Mouse (Mus musculus) MEL (cell line): ENCODE data around the gene Raly. TPM values are rescaled to one million over a fixed set of nuclear protein-coding genes. Genes with fewer than 3 reads are reported as not detected.

Experiments used
- DNase-seq: peaks from one replicate; pipeline ENCODE4 v3.0.0; 2011; ENCODE audit warnings: low read depth, low spot score
- H3K27ac ChIP-seq: 2 replicates; pipeline ENCODE4 v1.5.1; 2012; ENCODE audit warnings: low read depth, mild to moderate bottlenecking, control low read depth, low read length, moderate library complexity; ENCODE audit not compliant: control insufficient read depth
- H3K27me3 ChIP-seq, 2 experiments: fragments of 150-350 bp in 1 of 2; sonication (generic) in 1 of 2; 2 replicates each; pipeline ENCODE4 v1.6.1; 2012; ENCODE audit warnings: low read length in 2 of 2, mild to moderate bottlenecking in 2 of 2, improper control_type of control experiment in 1 of 2, moderate library complexity in 1 of 2; ENCODE audit not compliant: insufficient read depth in 2 of 2, control insufficient read depth in 1 of 2
- H3K36me3 ChIP-seq, 2 experiments: 2 replicates each; pipeline ENCODE4 v1.6.1; 2012 to 2014; ENCODE audit warnings: low read length in 2 of 2, improper control_type of control experiment in 1 of 2, inconsistent platforms in 1 of 2, mild to moderate bottlenecking in 1 of 2; ENCODE audit not compliant: insufficient read depth in 2 of 2, control insufficient read depth in 1 of 2
- H3K4me1 ChIP-seq, 2 experiments: fragments of 150-350 bp in 1 of 2; sonication (generic) in 1 of 2; 2 replicates each; pipeline ENCODE4 v1.6.1; 2012; ENCODE audit warnings: low read length in 2 of 2, improper control_type of control experiment in 1 of 2, mild to moderate bottlenecking in 1 of 2; ENCODE audit not compliant: insufficient read depth in 2 of 2, control insufficient read depth in 1 of 2
- H3K4me3 ChIP-seq, 2 experiments: fragments of 150-350 bp in 1 of 2; sonication (generic) in 1 of 2; 2 replicates each; pipeline ENCODE4 v1.5.1; 2012; ENCODE audit warnings: low read depth in 2 of 2, low read length in 2 of 2, mild to moderate bottlenecking in 2 of 2, moderate library complexity in 2 of 2, control low read depth in 1 of 2, improper control_type of control experiment in 1 of 2; ENCODE audit not compliant: control insufficient read depth in 1 of 2, insufficient read depth in 1 of 2
- H3K79me2 ChIP-seq: 2 replicates; pipeline ENCODE4 v1.6.1; 2012; ENCODE audit warnings: mild to moderate bottlenecking, low read length, moderate library complexity; ENCODE audit not compliant: control insufficient read depth, poor library complexity, insufficient read depth
- H3K9ac ChIP-seq: 2 replicates; pipeline ENCODE4 v1.6.1; 2012; ENCODE audit warnings: low read depth, mild to moderate bottlenecking, control low read depth, low read length, moderate library complexity; ENCODE audit not compliant: control insufficient read depth, poor library complexity, severe bottlenecking
- H3K9me3 ChIP-seq: fragments of 150-350 bp; sonication (generic); replicated peaks from 2 replicates; pipeline ENCODE4 v1.6.1; 2012; ENCODE audit warnings: mild to moderate bottlenecking, low read length, improper control_type of control experiment, moderate library complexity; ENCODE audit not compliant: insufficient read depth
- CHD1 ChIP-seq: IDR thresholded peaks from 2 replicates; pipeline ENCODE4 v1.6.1; 2012; ENCODE audit warnings: low read depth, mild to moderate bottlenecking, inconsistent platforms, low read length, improper control_type of control experiment
- CHD2 ChIP-seq: IDR thresholded peaks from 2 replicates; pipeline ENCODE4 v1.6.1; 2011; ENCODE audit warnings: low read length, improper control_type of control experiment
- GABPA ChIP-seq: IDR thresholded peaks from 2 replicates; pipeline ENCODE4 v1.6.1; 2012; ENCODE audit warnings: low read depth, mild to moderate bottlenecking, inconsistent platforms, low read length, improper control_type of control experiment, moderate library complexity
- MAFK ChIP-seq: IDR thresholded peaks from 2 replicates; pipeline ENCODE4 v1.6.1; 2011; ENCODE audit warnings: low read depth, mild to moderate bottlenecking, low read length, improper control_type of control experiment, borderline replicate concordance
- MAX ChIP-seq: IDR thresholded peaks from 2 replicates; pipeline ENCODE4 v1.6.1; 2011; ENCODE audit warnings: low read length, improper control_type of control experiment
- MEF2A ChIP-seq: IDR thresholded peaks from 2 replicates; pipeline ENCODE4 v1.6.1; 2014; ENCODE audit warnings: low read depth, mild to moderate bottlenecking, inconsistent platforms, low read length, improper control_type of control experiment; ENCODE audit not compliant: poor library complexity, insufficient replicate concordance, severe bottlenecking; ENCODE audit errors: extremely low read depth
- MXI1 ChIP-seq: IDR thresholded peaks from 2 replicates; pipeline ENCODE4 v1.6.1; 2011; ENCODE audit warnings: mild to moderate bottlenecking, low read depth, low read length, improper control_type of control experiment
- NELFE ChIP-seq: IDR thresholded peaks from 2 replicates; pipeline ENCODE4 v1.6.1; 2011; ENCODE audit warnings: low read depth, low read length, improper control_type of control experiment
- POLR2A ChIP-seq, 2 experiments: IDR thresholded peaks; 2 replicates each; pipeline ENCODE4 v1.6.1; 2011 to 2012; ENCODE audit warnings: low read length in 2 of 2, mild to moderate bottlenecking in 2 of 2, control low read depth in 1 of 2, improper control_type of control experiment in 1 of 2, low read depth in 1 of 2, moderate library complexity in 1 of 2; ENCODE audit not compliant: control insufficient read depth in 1 of 2, insufficient read depth in 1 of 2, poor library complexity in 1 of 2
- POLR2AphosphoS5 ChIP-seq: IDR thresholded peaks from 2 replicates; pipeline ENCODE4 v1.6.1; 2012; ENCODE audit warnings: low read depth, borderline replicate concordance, mild to moderate bottlenecking, inconsistent platforms, low read length, moderate library complexity, mixed read lengths
- RAD21 ChIP-seq: IDR thresholded peaks from 2 replicates; pipeline ENCODE4 v1.6.1; 2011; ENCODE audit warnings: mild to moderate bottlenecking, low read depth, low read length, improper control_type of control experiment
- SIN3A ChIP-seq: IDR thresholded peaks from 2 replicates; pipeline ENCODE4 v1.6.1; 2012; ENCODE audit warnings: low read length, improper control_type of control experiment, inconsistent platforms
- TAL1 ChIP-seq: IDR thresholded peaks from 2 replicates; pipeline ENCODE4 v1.6.1; 2012; ENCODE audit warnings: mild to moderate bottlenecking, inconsistent platforms, low read length, moderate library complexity, mixed read lengths
- TBP ChIP-seq: IDR thresholded peaks from 2 replicates; pipeline ENCODE4 v1.8.0; 2011; ENCODE audit warnings: low read depth, low read length, improper control_type of control experiment
- TCF12 ChIP-seq: IDR thresholded peaks from 2 replicates; pipeline ENCODE4 v1.6.1; 2014; ENCODE audit warnings: low read depth, mild to moderate bottlenecking, inconsistent platforms, low read length, improper control_type of control experiment, moderate library complexity
- UBTF ChIP-seq: IDR thresholded peaks from 2 replicates; pipeline ENCODE4 v1.6.1; 2012; ENCODE audit warnings: low read depth, mild to moderate bottlenecking, inconsistent platforms, low read length, improper control_type of control experiment, moderate library complexity, borderline replicate concordance; ENCODE audit not compliant: insufficient read depth
- USF1 ChIP-seq: IDR thresholded peaks from 2 replicates; pipeline ENCODE4 v1.6.1; 2014; ENCODE audit warnings: low read depth, mild to moderate bottlenecking, inconsistent platforms, low read length, improper control_type of control experiment, moderate library complexity
- USF2 ChIP-seq, 2 experiments: IDR thresholded peaks; 2 replicates each; pipeline ENCODE4 v1.6.1; 2011 to 2012; ENCODE audit warnings: improper control_type of control experiment in 2 of 2, low read length in 2 of 2, borderline replicate concordance in 1 of 2, inconsistent platforms in 1 of 2, low read depth in 1 of 2, mild to moderate bottlenecking in 1 of 2; ENCODE audit not compliant: insufficient read depth in 1 of 2
- ZKSCAN1 ChIP-seq: IDR thresholded peaks from 2 replicates; pipeline ENCODE4 v1.6.1; 2012; ENCODE audit warnings: low read depth, mild to moderate bottlenecking, inconsistent platforms, low read length, improper control_type of control experiment, moderate library complexity
- ZMIZ1 ChIP-seq: IDR thresholded peaks from 2 replicates; pipeline ENCODE4 v1.6.1; 2012; ENCODE audit warnings: low read depth, mild to moderate bottlenecking, inconsistent platforms, low read length, improper control_type of control experiment, moderate library complexity
- ZNF384 ChIP-seq: IDR thresholded peaks from 2 replicates; pipeline ENCODE4 v1.6.1; 2012; ENCODE audit warnings: low read depth, mild to moderate bottlenecking, inconsistent platforms, low read length, improper control_type of control experiment
- polyA plus RNA-seq, 2 experiments: library from polyadenylated mRNA; stranded (reverse) in 1 of 2; unstranded in 1 of 2; fragments of >175 nt in 1 of 2; fragments of >200 nt in 1 of 2; gene quantifications; 2 replicates each; pipeline versions ENCODE4 v1.2.1 to v1.2.4; 2012; ENCODE audit warnings: low replicate concordance in 2 of 2, low read depth in 1 of 2; ENCODE audit not compliant: insufficient read length in 2 of 2, insufficient read depth in 1 of 2, missing spikeins in 1 of 2
- total RNA-seq: library from RNA; depleted of rRNA; stranded (reverse); fragments of 300-350 nt; gene quantifications from 2 replicates; pipeline ENCODE4 v1.2.3, GENCODE M21; 2012

The Raly gene
- total and polyA plus RNA-seq, 3 experiments, result 214 to 407 TPM; not detected in 1

GRCm38 (mm10) chr2:154891585-154891984, 100.7 kb downstream of the Raly start:
- H3K79me2 ChIP-seq, result peaks cover 44% of the 10 kb centered on the region
- peaks cover 23 to 28% of the 10 kb centered on the region in 2 experiments for H3K36me3 ChIP-seq
- no peak for DNase-seq
- TF ChIP-seq MXI1, result no peak
- no peak for TF ChIP-seq NELFE
- no peak for TF ChIP-seq UBTF
- no peak for TF ChIP-seq USF1
- TF ChIP-seq ZMIZ1, result no peak
- TF ChIP-seq RAD21, result no peak
- peak; percentile 84 for TF ChIP-seq CHD1
- no peak for TF ChIP-seq TCF12
- no peak for TF ChIP-seq MAFK
- TF ChIP-seq POLR2AphosphoS5, result no peak
- peak; percentile 44; the same call in 1 of the 2 replicates for TF ChIP-seq TBP
- no peak for TF ChIP-seq CHD2
- 0 out of 2 replicates have a peak, but pooled peaks have one; percentile 12 for TF ChIP-seq MAX
- TF ChIP-seq MEF2A, result no peak
- TF ChIP-seq SIN3A, result peak; percentile 20; the same call in 1 of the 2 replicates
- no peak for TF ChIP-seq ZNF384
- no peak for TF ChIP-seq GABPA
- no peak for TF ChIP-seq POLR2A (IDR thresholded peaks at IDR 0.05; ENCODE audit: control insufficient read depth in 1 of 2, insufficient read depth in 1 of 2, low read depth in 1 of 2, low read length in 2 of 2, poor library complexity in 1 of 2)
- TF ChIP-seq ZKSCAN1, result no peak
- TF ChIP-seq TAL1, result no peak
- TF ChIP-seq USF2 (IDR thresholded peaks at IDR 0.05; ENCODE audit: borderline replicate concordance in 1 of 2, insufficient read depth in 1 of 2, low read depth in 1 of 2, low read length in 2 of 2), result no peak
- no peaks in the 10 kb centered on the region for H3K27me3 ChIP-seq
- H3K4me3 ChIP-seq, result peak overlapping the region; percentile 76 to 100
- no peak overlapping the region for H3K27ac ChIP-seq
- peak overlapping the region; percentile 95 for H3K9ac ChIP-seq
- no peaks in the 10 kb centered on the region for H3K9me3 ChIP-seq
- peaks cover 8% of the 10 kb centered on the region in 2 experiments; a peak in 3 of 4 replicates for H3K4me1 ChIP-seq
